Mouse (Mus musculus) erythroblast, embryonic 14.5 days (primary cell): ENCODE data around the gene Golga1.

ENCODE experiments used
- GATA1 ChIP-seq: IDR thresholded peaks from 2 replicates; pipeline ENCODE4 v1.6.1; 2012; ENCODE audit warnings: low read length, inconsistent platforms, mixed read lengths
- TAL1 ChIP-seq: IDR thresholded peaks from 3 replicates; pipeline ENCODE4 v1.6.1; 2012; ENCODE audit warnings: low read length, inconsistent platforms, mixed read lengths

DNA sequence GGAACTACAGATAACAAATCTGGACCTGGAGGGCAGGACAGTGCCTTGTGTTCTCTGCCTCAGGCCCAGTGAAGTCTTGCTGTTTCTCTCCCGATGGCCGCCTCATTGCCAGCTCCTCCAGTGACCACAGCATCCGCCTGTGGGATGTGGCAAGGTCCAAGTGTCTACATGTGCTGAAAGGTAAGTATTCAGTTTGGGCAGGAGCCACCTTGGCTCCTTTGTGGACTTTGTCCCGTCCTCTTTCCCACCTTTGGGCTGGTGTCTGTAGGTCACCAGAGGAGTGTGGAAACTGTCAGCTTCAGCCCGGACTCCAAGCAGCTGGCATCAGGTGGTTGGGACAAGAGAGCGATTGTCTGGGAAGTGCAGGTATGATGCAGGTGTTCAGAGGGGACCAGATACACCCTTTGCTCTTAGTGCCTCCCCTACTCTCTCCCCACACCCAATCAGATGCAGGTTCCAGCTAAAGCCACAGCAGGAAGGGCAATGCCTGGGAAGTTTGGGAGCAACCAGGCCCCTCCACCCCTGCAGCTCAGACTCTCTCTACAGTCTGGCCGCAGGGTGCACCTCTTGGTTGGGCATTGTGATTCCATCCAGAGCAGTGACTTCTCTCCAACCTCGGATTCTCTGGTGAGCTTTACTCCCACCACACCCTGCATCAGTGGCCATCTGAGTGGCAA, 65.3 kb downstream of the Golga1 start:
- TF ChIP-seq TAL1, result no peak
- no peak for TF ChIP-seq GATA1
